Mouse (Mus musculus) gastrocnemius, adult 8-10 months (tissue): ENCODE data around the gene Apol7c. TPM values are rescaled to one million over a fixed set of nuclear protein-coding genes. Genes with fewer than 3 reads are reported as not detected.
"Not testable (repeated sequence)": the region's sequence is repeated elsewhere in the genome, so short reads cannot be mapped to it uniquely, and the experiment has no call there.

ENCODE experiments used
- DNase-seq, 2 experiments: peaks; one replicate each; pipeline ENCODE4 v3.0.0; 2022; ENCODE audit warnings: low spot score in 2 of 2
- total RNA-seq, 4 experiments: library from RNA; stranded (reverse); gene quantifications; 2 replicates each; pipeline ENCODE4 v1.2.4; 2022

The Apol7c gene
- not detected for total RNA-seq

- DNase-seq, result no peak
Measured at GRCm38 (mm10) chr15:77533216-77533615, at the start of gene Apol7c. Apol7c (minus strand) TSS chr15:77533316.

GRCm38 (mm10) chr15:77581681-77582080, 48.6 kb upstream of the Apol7c start:
- peak in 1 of 2 experiments; percentile 30 for DNase-seq

- no peak for DNase-seq
Measured at GRCm38 (mm10) chr15:77579311-77579710, 46.2 kb upstream of the Apol7c start.

GRCm38 (mm10) chr15:77578801-77579200, 45.7 kb upstream of the Apol7c start:
- no peak for DNase-seq

- DNase-seq, result no peak
Measured at GRCm38 (mm10) chr15:77563219-77563618, 30.1 kb upstream of the Apol7c start.

- no peak for DNase-seq
Measured at GRCm38 (mm10) chr15:77561792-77562191, 28.7 kb upstream of the Apol7c start, which contains the start of gene 1700025B11Rik. 1700025B11Rik (minus strand) TSS chr15:77561892.

- DNase-seq, result not testable (repeated sequence)
Measured at GRCm38 (mm10) chr15:77539221-77539620, 6.1 kb upstream of the Apol7c start.

GRCm38 (mm10) chr15:77523186-77523843, 9.8 kb downstream of the Apol7c start:
- peak; percentile 13 to 19 for DNase-seq

GRCm38 (mm10) chr15:77520596-77520995, 12.5 kb downstream of the Apol7c start:
- DNase-seq, result not testable (repeated sequence)

- DNase-seq, result not testable (repeated sequence)
Measured at GRCm38 (mm10) chr15:77507966-77508365, 25.1 kb downstream of the Apol7c start, which contains the start of gene Apol11a. Apol11a (plus strand) TSS chr15:77508271.

GRCm38 (mm10) chr15:77494694-77495093, 38.4 kb downstream of the Apol7c start:
- DNase-seq, result not testable (repeated sequence)

GRCm38 (mm10) chr15:77493181-77493580, 39.9 kb downstream of the Apol7c start:
- not testable (repeated sequence) for DNase-seq

- DNase-seq, result no peak
Measured at GRCm38 (mm10) chr15:77482140-77482794, 50.8 kb downstream of the Apol7c start.

- not testable (repeated sequence) for DNase-seq
Measured at GRCm38 (mm10) chr15:77476693-77477092, 56.4 kb downstream of the Apol7c start, which contains the start of gene Apol10a. Apol10a (plus strand) TSS chr15:77477047.

Other genes starting within 250 kb of the Apol7c start
- gene Rbfox2, start 226.3 kb downstream of the Apol7c start, total RNA-seq, result 10 to 100 TPM; 40.8 to 56.7 (median 46.9) TPM
- gene Apol7a, start 134.2 kb downstream of the Apol7c start, total RNA-seq, result 1 to 10 TPM in 3 of 4 experiments, under 1 TPM in 1; 0.80 to 1.6 (median 1.3) TPM
- under 1 TPM in 1 of 4 experiments, not detected in 3; 0.18 TPM for gene Apol9a, start 122.2 kb downstream of the Apol7c start, total RNA-seq
- gene Apol7b, start 85.8 kb downstream of the Apol7c start, total RNA-seq, result under 1 TPM in 3 of 4 experiments, not detected in 1; 0.25 to 0.65 (median 0.31) TPM
- gene Apol10a, start 56.3 kb downstream of the Apol7c start, total RNA-seq, result not detected
- gene Apol11a, start 25.0 kb downstream of the Apol7c start, total RNA-seq, result not detected
- gene 1700025B11Rik, start 28.6 kb upstream of the Apol7c start, total RNA-seq, result not detected
- under 1 TPM; 0.17 to 0.88 (median 0.53) TPM for gene Apol10b, start 62.8 kb upstream of the Apol7c start, total RNA-seq
- gene Gm36245, start 65.9 kb upstream of the Apol7c start, total RNA-seq, result not detected
- under 1 TPM in 1 of 4 experiments, not detected in 3; 0.13 TPM for gene Apol11b, start 110.0 kb upstream of the Apol7c start, total RNA-seq
- gene Apol7e, start 165.5 kb upstream of the Apol7c start, total RNA-seq, result not detected
- not detected for gene Apol9b, start 195.7 kb upstream of the Apol7c start, total RNA-seq
- under 1 TPM in 2 of 4 experiments, not detected in 2; 0.63 to 0.86 TPM for gene Apol8, start 223.7 kb upstream of the Apol7c start, total RNA-seq